Mouse (Mus musculus) embryonic fibroblast, embryonic 13.5 days (primary cell): ENCODE data around the gene Atg7.

Source experiments
- CTCF ChIP-seq: IDR thresholded peaks from 2 replicates; pipeline ENCODE4 v1.5.1; 2011; ENCODE audit warnings: mild to moderate bottlenecking, control low read depth, low read length, moderate library complexity, borderline replicate concordance; ENCODE audit not compliant: insufficient read depth
- POLR2A ChIP-seq: IDR thresholded peaks from 2 replicates; pipeline ENCODE4 v1.6.1; 2011; ENCODE audit warnings: low read depth, mild to moderate bottlenecking, control low read depth, low read length, moderate library complexity

GRCm38 (mm10) chr6:114888922-114889321 is 246.0 kb downstream of the Atg7 start:
- TF ChIP-seq POLR2A = no peak
- peak; percentile 81; the same call in 1 of the 2 replicates for TF ChIP-seq CTCF
